Mouse (Mus musculus) midbrain, embryonic 15.5 days (tissue): ENCODE results near the gene Mlph. TPM values are rescaled to one million over a fixed set of nuclear protein-coding genes. Genes with fewer than 3 reads are reported as not detected.

ENCODE experiments used
- ATAC-seq: fragments of 200-750 bp; cut with Nextera tagmentation; replicated peaks from 2 replicates; pipeline ENCODE4 v1.8.0; 2017; ENCODE audit warnings: moderate TSS enrichment
- H3K27ac ChIP-seq: fragments of 300-500 bp; sonication (generic); 2 replicates; pipeline ENCODE4 v1.5.1; 2015; ENCODE audit warnings: mild to moderate bottlenecking, inconsistent platforms
- H3K27me3 ChIP-seq: fragments of 300-500 bp; sonication (generic); replicated peaks from 2 replicates; pipeline ENCODE4 v1.6.1; 2015; ENCODE audit warnings: inconsistent platforms
- H3K36me3 ChIP-seq: fragments of 300-500 bp; sonication (generic); replicated peaks from 2 replicates; pipeline ENCODE4 v1.6.1; 2015; ENCODE audit warnings: inconsistent platforms
- H3K4me1 ChIP-seq: fragments of 300-500 bp; sonication (generic); 2 replicates; pipeline ENCODE4 v1.6.1; 2015; ENCODE audit warnings: inconsistent platforms
- H3K4me2 ChIP-seq: fragments of 300-500 bp; sonication (generic); 2 replicates; pipeline ENCODE4 v1.6.1; 2015; ENCODE audit warnings: inconsistent platforms, mild to moderate bottlenecking, moderate library complexity
- H3K4me3 ChIP-seq: fragments of 300-500 bp; sonication (generic); 2 replicates; pipeline ENCODE4 v1.5.1; 2015; ENCODE audit warnings: mild to moderate bottlenecking, inconsistent platforms
- H3K9ac ChIP-seq: fragments of 300-500 bp; sonication (generic); 2 replicates; pipeline ENCODE4 v1.6.1; 2015; ENCODE audit warnings: mild to moderate bottlenecking, inconsistent platforms
- H3K9me3 ChIP-seq: fragments of 300-500 bp; sonication (generic); 2 replicates; pipeline ENCODE4 v1.6.1; 2016; ENCODE audit warnings: inconsistent platforms
- WGBS: fragments of 180-500 bp; shearing (Covaris S2); methylation state at CpG from one replicate; pipeline ENCODE4 v1.1.7; 2015; ENCODE audit warnings: mixed read lengths; 5-methylcytosine and 5-hydroxymethylcytosine counted together
- polyA plus RNA-seq: library from polyadenylated mRNA; unstranded; fragments of >200 nt; fragmentation: Nextera tagmentation; extraction: Ambion mirVana; gene quantifications from 2 replicates; pipeline ENCODE4 v1.2.1, GENCODE M21; 2015

Mlph gene
- polyA plus RNA-seq, 1 experiment from 2014 or later: 0.46 TPM

DNA sequence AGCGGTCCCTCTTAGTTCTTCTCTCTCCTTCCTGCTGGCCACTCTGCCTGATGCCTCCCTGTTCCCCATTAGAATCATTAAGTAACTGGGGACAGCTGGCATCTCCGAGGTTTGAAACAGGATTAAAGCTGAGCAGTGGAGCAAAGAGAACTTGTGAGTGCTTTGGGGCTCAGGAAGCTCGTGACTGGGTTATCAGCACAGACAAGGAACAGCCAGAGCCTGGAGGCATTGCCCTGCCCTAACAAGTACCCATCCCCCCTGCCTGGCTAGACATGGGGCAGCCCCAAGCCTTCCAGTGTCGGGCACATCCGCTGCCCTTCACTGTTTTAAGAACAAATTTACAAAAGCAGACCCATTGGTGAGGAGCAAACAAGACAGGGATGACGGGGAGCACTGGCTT, 2.6 kb downstream of the Mlph start:
- Histone ChIP-seq H3K27ac (no peak overlapping the region), H3K4me1 (peaks cover 6% of the 10 kb centered on the region; the same call in 1 of the 2 replicates), H3K9ac (no peak overlapping the region), H3K27me3 (no peaks in the 10 kb centered on the region), H3K4me3 (no peak overlapping the region), H3K36me3 (no peaks in the 10 kb centered on the region), H3K9me3 (0 out of 2 replicates have a peak, but pooled peaks cover 5% of the 10 kb centered on the region), H3K4me2 (no peak overlapping the region)
- no peak for ATAC-seq
- 51% methylated on average over 6 of the region's 6 CpGs for WGBS

DNA sequence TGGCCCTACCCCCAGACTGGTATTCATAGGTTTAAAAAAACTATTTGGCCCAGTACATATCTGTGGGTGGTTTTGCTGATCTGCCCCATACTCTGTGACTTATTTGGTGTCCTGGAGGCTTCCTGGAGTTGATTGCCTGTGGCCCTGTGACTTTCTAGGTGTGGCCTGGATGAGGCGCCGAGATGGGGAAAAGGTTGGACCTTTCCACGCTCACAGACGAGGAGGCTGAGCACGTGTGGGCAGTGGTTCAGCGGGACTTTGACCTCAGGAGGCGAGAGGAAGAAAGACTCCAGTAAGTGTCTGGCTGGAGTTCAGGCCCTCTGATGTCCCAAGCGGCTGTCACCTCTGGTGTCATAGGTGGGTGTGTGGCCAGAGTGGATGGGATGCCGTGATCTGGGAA, 6.8 kb downstream of the Mlph start:
- no peak overlapping the region for H3K27ac ChIP-seq
- no peak for ATAC-seq
- H3K9ac ChIP-seq: no peak overlapping the region
- H3K9me3 ChIP-seq: 0 out of 2 replicates have a peak, but pooled peaks cover 5% of the 10 kb centered on the region
- H3K4me2 ChIP-seq: no peak overlapping the region
- 91% methylated on average over 9 of the region's 9 CpGs for WGBS
- no peaks in the 10 kb centered on the region for H3K4me1 ChIP-seq
- H3K4me3 ChIP-seq: no peak overlapping the region
- no peaks in the 10 kb centered on the region for H3K36me3 ChIP-seq
- H3K27me3 ChIP-seq: 0 out of 2 replicates have a peak, but pooled peaks cover 1% of the 10 kb centered on the region

DNA sequence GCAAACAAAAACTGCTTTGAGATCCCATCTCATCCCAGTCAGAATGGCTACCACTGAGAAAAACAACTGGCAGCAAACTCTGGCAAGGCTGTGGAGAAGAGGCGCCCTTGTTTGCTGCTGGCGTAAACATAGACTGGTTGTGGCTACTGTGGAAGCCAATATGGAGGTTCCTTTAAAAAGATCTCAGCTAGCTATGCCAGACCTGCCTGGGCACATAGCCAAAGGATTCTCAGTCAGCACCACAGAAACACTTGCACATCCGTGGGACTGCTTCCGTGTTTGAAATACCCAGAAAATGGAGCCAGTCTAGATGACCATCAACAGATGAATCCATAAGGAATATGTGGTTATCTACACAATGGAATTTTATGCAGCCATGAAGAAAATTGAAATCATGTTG, 11.1 kb downstream of the Mlph start:
- WGBS: 74% methylated on average over 4 of the region's 4 CpGs
- ATAC-seq: no peak
- H3K4me2 ChIP-seq: no peak overlapping the region
- no peaks in the 10 kb centered on the region for H3K9me3 ChIP-seq
- peaks cover 6% of the 10 kb centered on the region for H3K4me1 ChIP-seq
- H3K36me3 ChIP-seq: no peaks in the 10 kb centered on the region
- H3K27me3 ChIP-seq: peaks cover 13% of the 10 kb centered on the region; the same call in 1 of the 2 replicates
- no peak overlapping the region for H3K9ac ChIP-seq
- H3K27ac ChIP-seq: no peak overlapping the region
- no peak overlapping the region for H3K4me3 ChIP-seq

DNA sequence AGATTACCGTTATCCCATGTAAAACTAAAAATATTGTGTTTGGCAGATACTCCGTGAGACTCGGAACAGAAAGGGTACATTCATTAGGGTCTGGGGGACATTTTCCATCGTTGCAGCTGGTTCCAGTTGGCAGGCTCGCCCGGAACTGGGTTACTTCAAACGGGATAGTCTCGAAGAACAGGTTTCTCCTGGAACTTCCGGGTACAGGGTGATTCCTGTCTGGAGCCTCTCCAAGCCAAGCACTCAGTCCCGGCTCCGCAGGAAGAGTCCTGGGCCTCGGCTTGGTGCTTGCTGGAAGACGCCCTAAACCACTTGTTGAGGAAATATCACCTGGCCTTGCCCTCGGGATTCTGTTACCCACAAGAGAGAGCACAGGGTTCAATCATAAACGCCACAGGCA, 12.4 kb downstream of the Mlph start:
- no peak for ATAC-seq
- Histone ChIP-seq H3K27ac (no peak overlapping the region), H3K9ac (no peak overlapping the region), H3K4me3 (no peak overlapping the region), H3K27me3 (peaks cover 13% of the 10 kb centered on the region; the same call in 1 of the 2 replicates), H3K9me3 (no peaks in the 10 kb centered on the region), H3K4me1 (peaks cover 6% of the 10 kb centered on the region), H3K4me2 (no peak overlapping the region), H3K36me3 (no peaks in the 10 kb centered on the region)
- 56% methylated on average over 15 of the region's 15 CpGs for WGBS

DNA sequence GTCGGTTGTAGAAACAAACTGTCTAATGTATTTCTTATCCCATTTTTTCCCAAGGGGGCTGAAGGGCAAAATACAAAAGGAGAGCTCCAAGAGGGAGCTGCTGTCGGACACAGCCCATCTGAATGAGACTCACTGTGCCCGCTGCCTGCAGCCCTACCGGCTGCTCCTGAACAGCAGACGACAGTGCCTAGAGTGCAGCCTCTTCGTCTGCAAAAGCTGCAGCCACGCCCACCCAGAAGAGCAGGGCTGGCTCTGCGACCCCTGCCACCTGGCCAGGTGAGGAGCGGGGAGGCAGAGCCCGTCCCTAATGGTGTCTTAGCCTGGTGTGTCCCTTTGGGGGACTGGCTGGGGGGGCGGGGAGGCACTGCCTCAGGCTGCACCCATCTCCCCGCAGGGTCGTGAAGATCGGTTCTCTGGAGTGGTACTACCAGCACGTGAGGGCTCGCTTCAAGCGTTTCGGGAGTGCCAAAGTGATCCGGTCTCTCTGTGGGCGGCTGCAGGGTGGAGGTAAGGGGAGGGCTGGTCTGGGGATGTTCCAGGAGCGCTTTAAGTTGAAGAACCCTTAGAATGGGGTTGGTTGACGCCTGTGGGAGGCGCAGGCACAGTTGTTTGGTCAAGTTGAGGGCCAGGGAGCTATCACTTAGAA, 13.2 kb downstream of the Mlph start:
- ATAC-seq: peak; percentile 50
- H3K4me1 ChIP-seq: peaks cover 6% of the 10 kb centered on the region
- no peak overlapping the region; the same call in 1 of the 2 replicates for H3K4me3 ChIP-seq
- peaks cover 13% of the 10 kb centered on the region; the same call in 1 of the 2 replicates for H3K27me3 ChIP-seq
- H3K36me3 ChIP-seq: no peaks in the 10 kb centered on the region
- H3K4me2 ChIP-seq: peak overlapping the region; percentile 43
- 2% methylated on average over 23 of the region's 23 CpGs for WGBS
- no peaks in the 10 kb centered on the region for H3K9me3 ChIP-seq
- no peak overlapping the region for H3K27ac ChIP-seq
- no peak overlapping the region for H3K9ac ChIP-seq

DNA sequence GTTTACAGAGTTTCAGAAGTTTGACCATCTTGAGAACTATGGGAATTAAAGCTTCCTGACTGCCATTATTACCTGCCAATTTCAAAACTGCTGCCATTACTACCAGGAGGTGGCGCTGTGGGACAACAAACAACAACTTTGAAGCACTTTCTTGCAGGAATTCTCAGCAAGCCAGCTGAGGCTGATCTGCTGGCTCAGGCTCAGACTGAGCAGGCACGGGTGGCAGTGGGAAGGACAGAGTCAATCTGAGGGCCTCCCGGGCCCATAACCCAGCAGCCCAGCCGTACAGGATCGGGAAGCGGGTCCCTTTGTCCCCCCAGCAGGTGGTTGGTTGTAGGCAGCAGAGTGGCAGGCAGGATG, 13.7 kb downstream of the Mlph start:
- WGBS: 7% methylated on average over 6 of the region's 6 CpGs
- Histone ChIP-seq H3K4me3 (no peak overlapping the region), H3K36me3 (no peaks in the 10 kb centered on the region), H3K27ac (no peak overlapping the region), H3K4me2 (peak overlapping the region; percentile 43; the same call in 1 of the 2 replicates), H3K27me3 (peaks cover 13% of the 10 kb centered on the region; the same call in 1 of the 2 replicates), H3K9me3 (no peaks in the 10 kb centered on the region), H3K4me1 (peaks cover 6% of the 10 kb centered on the region), H3K9ac (no peak overlapping the region)
- peak; percentile 70; the same call in 1 of the 2 replicates for ATAC-seq

DNA sequence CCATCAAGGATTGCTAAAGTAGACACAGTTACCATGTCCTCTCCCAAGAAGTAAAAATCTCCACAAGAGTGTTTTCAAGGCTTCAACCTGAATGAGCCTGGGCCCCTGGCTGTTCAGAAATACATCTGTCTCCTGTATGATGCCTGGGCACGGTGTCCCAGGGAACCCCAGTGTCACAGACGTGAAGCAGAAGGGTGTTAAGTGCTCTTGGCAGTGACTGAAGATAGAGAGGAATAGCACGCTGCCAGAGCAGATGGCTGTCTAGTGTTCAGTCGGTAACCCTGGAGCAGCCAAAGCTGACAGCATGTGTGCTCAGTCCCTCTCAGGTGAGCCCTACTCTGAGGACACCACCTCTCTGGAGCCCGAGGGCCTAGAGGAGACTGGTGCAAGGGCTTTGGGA, 18.1 kb downstream of the Mlph start:
- WGBS: 82% methylated on average over 5 of the region's 5 CpGs
- H3K4me1 ChIP-seq: peaks cover 3% of the 10 kb centered on the region
- no peak overlapping the region for H3K4me2 ChIP-seq
- H3K9me3 ChIP-seq: no peaks in the 10 kb centered on the region
- ATAC-seq: no peak
- H3K27ac ChIP-seq: no peak overlapping the region
- no peaks in the 10 kb centered on the region for H3K36me3 ChIP-seq
- H3K9ac ChIP-seq: no peak overlapping the region
- H3K4me3 ChIP-seq: no peak overlapping the region
- H3K27me3 ChIP-seq: peaks cover 4% of the 10 kb centered on the region; the same call in 1 of the 2 replicates

DNA sequence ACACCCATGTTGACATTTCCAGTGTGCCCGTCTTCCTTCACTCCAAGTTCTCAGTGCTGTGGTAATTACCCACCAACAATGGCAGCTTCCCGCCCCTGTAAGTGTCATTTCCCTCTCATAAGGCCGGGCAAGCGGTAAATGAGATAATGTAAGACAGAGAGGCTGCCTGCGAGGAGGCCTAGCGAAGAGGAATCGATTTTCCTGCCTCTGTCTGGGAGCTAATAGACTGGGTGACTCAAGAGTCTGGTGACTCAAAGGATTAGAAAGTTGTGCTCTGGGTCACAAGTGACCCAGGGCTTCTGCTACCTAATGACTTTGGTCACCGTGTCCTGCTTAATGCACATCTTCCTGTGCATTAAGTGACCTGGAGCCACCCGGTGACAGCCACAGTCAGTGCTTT, 22.1 kb downstream of the Mlph start:
- Histone ChIP-seq H3K9ac (no peak overlapping the region), H3K4me3 (no peak overlapping the region)
- WGBS: 68% methylated on average over 9 of the region's 9 CpGs

DNA sequence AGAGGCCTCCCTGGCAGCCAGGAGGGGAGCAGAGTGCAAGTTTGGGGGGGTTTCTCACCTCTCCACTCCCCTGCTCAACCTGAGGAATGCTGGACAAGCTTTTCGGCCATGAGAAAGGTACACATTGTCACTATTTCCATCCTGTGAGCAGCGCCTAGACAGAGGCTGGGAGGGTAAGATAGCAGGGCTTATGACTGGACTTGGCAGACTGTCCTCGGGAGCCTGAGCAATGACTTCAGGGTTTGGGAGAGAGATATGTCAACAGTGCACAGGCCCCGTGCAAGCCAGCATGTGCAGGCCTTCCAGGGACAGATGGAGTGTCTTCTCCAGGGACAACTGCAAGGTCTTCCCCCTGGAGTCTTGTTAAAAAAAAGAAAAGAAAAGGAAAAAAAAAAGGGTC, 25.1 kb downstream of the Mlph start:
- no peak for ATAC-seq
- WGBS: 92% methylated on average over 4 of the region's 4 CpGs
- Histone ChIP-seq H3K9me3 (no peaks in the 10 kb centered on the region), H3K9ac (no peak overlapping the region), H3K4me3 (no peak overlapping the region), H3K4me1 (no peaks in the 10 kb centered on the region), H3K27ac (no peak overlapping the region), H3K4me2 (no peak overlapping the region), H3K36me3 (no peaks in the 10 kb centered on the region), H3K27me3 (no peaks in the 10 kb centered on the region)

More for the DNA sequence above, 22.1 kb downstream of the Mlph start:
- Histone ChIP-seq H3K9me3 (no peaks in the 10 kb centered on the region), H3K4me2 (no peak overlapping the region), H3K36me3 (no peaks in the 10 kb centered on the region), H3K27ac (no peak overlapping the region), H3K27me3 (no peaks in the 10 kb centered on the region), H3K4me1 (no peaks in the 10 kb centered on the region)
- no peak for ATAC-seq

DNA sequence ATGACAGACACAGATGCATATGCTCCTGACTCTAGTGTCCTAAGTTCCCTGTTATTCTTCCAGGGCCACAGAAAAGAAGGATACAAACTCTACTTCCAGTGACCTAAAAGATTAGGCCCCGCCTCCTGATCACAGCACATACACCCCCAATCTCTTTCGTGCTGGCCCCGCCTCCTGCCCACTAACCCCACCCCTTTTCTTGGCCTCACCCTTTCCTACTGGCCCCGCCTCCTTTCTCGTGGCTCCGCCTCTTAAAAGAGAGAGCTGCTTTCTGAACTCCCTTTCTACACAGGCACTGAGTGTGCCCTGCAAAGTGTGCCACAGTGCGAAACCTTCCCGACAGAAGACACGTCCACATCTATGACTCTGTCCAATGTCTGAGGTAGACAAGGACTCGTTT, 30.3 kb downstream of the Mlph start:
- no peak for ATAC-seq

DNA sequence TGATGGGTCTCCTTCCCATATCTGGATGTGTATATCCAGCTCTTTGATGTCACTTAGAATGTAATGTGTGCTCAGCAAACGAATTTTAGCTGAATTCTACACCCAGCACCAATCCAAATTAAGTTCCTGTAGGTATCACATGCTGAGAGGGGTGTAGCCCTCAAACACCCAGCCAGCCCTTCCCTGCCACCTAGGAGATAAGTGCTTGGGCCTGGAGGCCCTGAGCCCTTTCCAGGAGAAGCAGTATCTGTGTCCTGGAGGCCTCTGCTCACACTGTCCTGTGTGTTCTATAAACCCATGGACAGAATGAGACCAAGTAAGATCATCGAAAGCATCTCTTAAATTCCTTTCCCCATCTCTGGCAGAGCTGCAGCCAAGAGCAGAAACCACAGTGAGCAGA, 32.4 kb downstream of the Mlph start:
- WGBS: 70% methylated on average over 2 of the region's 2 CpGs
- no peaks in the 10 kb centered on the region for H3K36me3 ChIP-seq
- no peaks in the 10 kb centered on the region for H3K27me3 ChIP-seq
- H3K27ac ChIP-seq: no peak overlapping the region
- no peak for ATAC-seq
- H3K4me3 ChIP-seq: no peak overlapping the region
- no peak overlapping the region for H3K4me2 ChIP-seq
- H3K4me1 ChIP-seq: no peaks in the 10 kb centered on the region
- H3K9ac ChIP-seq: no peak overlapping the region
- H3K9me3 ChIP-seq: no peaks in the 10 kb centered on the region

More for the DNA sequence above, 30.3 kb downstream of the Mlph start:
- H3K4me3 ChIP-seq: no peak overlapping the region
- H3K27ac ChIP-seq: no peak overlapping the region
- H3K36me3 ChIP-seq: no peaks in the 10 kb centered on the region
- H3K9me3 ChIP-seq: no peaks in the 10 kb centered on the region
- no peaks in the 10 kb centered on the region for H3K4me1 ChIP-seq
- WGBS: 55% methylated on average over 10 of the region's 10 CpGs
- no peak overlapping the region for H3K9ac ChIP-seq
- H3K27me3 ChIP-seq: no peaks in the 10 kb centered on the region
- H3K4me2 ChIP-seq: no peak overlapping the region

DNA sequence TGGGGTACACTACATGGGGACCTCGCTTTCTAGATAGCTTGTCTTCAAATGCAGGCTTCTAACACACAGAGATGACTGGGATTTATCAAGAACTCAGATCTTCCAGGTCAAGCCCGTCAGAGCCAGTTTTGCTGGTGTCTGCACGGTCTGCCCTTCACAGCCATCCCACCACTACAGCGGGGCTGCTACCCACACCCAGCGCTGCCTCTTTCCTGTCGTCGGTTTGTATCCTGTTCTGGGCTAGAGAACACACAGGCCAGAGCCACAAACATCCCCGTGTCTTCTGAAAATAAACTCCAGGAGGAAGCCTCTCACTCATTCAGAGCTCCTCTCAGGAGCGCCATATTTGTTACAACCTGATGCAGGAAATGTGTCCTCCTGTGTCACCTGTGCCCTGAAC, 34.4 kb downstream of the Mlph start:
- no peak for ATAC-seq
- Histone ChIP-seq H3K9ac (no peak overlapping the region), H3K4me1 (no peaks in the 10 kb centered on the region), H3K27ac (no peak overlapping the region), H3K4me3 (no peak overlapping the region), H3K4me2 (no peak overlapping the region), H3K9me3 (no peaks in the 10 kb centered on the region), H3K36me3 (no peaks in the 10 kb centered on the region), H3K27me3 (no peaks in the 10 kb centered on the region)
- WGBS: 82% methylated on average over 9 of the region's 9 CpGs

DNA sequence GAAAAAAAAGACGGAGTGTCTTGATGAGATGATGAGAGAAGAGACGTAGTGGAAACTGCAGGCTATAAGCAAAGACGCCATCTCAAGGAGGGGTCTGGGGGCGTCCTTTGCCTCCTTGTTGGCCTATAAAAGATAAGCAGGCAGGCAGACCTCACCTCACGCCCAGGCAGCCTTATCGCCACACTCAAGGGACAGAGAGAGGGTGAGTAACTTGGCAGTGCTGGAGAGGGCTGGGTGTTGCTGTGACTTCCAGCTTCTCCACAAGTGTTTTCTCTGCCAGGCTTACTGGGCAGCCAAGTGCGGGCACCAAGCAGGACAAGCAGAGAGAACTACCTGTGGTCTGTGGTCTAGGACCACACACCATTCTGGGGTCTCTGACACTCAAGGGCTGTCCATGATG, 36.8 kb downstream of the Mlph start:
- Histone ChIP-seq H3K4me3 (no peak overlapping the region), H3K9me3 (no peaks in the 10 kb centered on the region), H3K27ac (no peak overlapping the region), H3K9ac (no peak overlapping the region), H3K4me1 (no peaks in the 10 kb centered on the region), H3K27me3 (no peaks in the 10 kb centered on the region), H3K4me2 (no peak overlapping the region), H3K36me3 (no peaks in the 10 kb centered on the region)
- ATAC-seq: no peak
- 86% methylated on average over 7 of the region's 7 CpGs for WGBS
